Mouse (Mus musculus) limb, embryonic 14.5 days (tissue): Measurements from ENCODE around the gene Cbfa2t2. TPM values are rescaled to one million over a fixed set of nuclear protein-coding genes. Genes with fewer than 3 reads are reported as not detected.

ENCODE experiments used
- ATAC-seq: fragments of 200-750 bp; cut with Nextera tagmentation; 2 replicates; pipeline ENCODE4 v1.8.0; 2017; ENCODE audit warnings: low read depth, moderate number of reproducible peaks, moderate TSS enrichment; ENCODE audit not compliant: low FRiP score
- DNase-seq: peaks from one replicate; pipeline ENCODE4 v3.0.0-alpha.2; 2015; ENCODE audit warnings: low spot score
- H3K27ac ChIP-seq: fragments of 300-500 bp; sonication (generic); replicated peaks from 2 replicates; pipeline ENCODE4 v1.5.1; 2014; ENCODE audit warnings: low read depth, mild to moderate bottlenecking, low read length, moderate library complexity, mixed read lengths
- H3K27me3 ChIP-seq: fragments of 300-500 bp; sonication (generic); 2 replicates; pipeline ENCODE4 v1.6.1; 2014; ENCODE audit warnings: low read length, mixed read lengths; ENCODE audit not compliant: control insufficient read depth, insufficient read depth
- H3K36me3 ChIP-seq: fragments of 300-500 bp; sonication (generic); 2 replicates; pipeline ENCODE4 v1.6.1; 2014; ENCODE audit warnings: mild to moderate bottlenecking, low read length, moderate library complexity, mixed read lengths; ENCODE audit not compliant: control insufficient read depth, insufficient read depth
- H3K4me1 ChIP-seq: fragments of 300-500 bp; sonication (generic); 2 replicates; pipeline ENCODE4 v1.6.1; 2014; ENCODE audit warnings: antibody characterized with exemption, low read length, mixed read lengths; ENCODE audit not compliant: control insufficient read depth, insufficient read depth
- H3K4me2 ChIP-seq: fragments of 300-500 bp; sonication (generic); replicated peaks from 2 replicates; pipeline ENCODE4 v1.6.1; 2014; ENCODE audit warnings: low read depth, mild to moderate bottlenecking, low read length, moderate library complexity; ENCODE audit not compliant: severe bottlenecking
- H3K4me3 ChIP-seq: fragments of 300-500 bp; sonication (generic); replicated peaks from 2 replicates; pipeline ENCODE4 v1.5.1; 2014; ENCODE audit warnings: low read length
- H3K9ac ChIP-seq: fragments of 300-500 bp; sonication (generic); 2 replicates; pipeline ENCODE4 v1.6.1; 2014; ENCODE audit warnings: mild to moderate bottlenecking, low read depth, low read length, moderate library complexity; ENCODE audit not compliant: severe bottlenecking
- H3K9me3 ChIP-seq: fragments of 300-500 bp; sonication (generic); 2 replicates; pipeline ENCODE4 v1.6.1; 2016; ENCODE audit warnings: low read length; ENCODE audit not compliant: control insufficient read depth
- POLR2A ChIP-seq: fragments of 200-500 bp; IDR thresholded peaks from 2 replicates; pipeline ENCODE4 v1.8.0; 2012; ENCODE audit warnings: inconsistent platforms, mild to moderate bottlenecking, moderate library complexity, borderline replicate concordance; ENCODE audit not compliant: insufficient read depth, insufficient read length; ENCODE audit errors: extremely low read depth
- WGBS: fragments of 180-500 bp; shearing (Covaris S2); extraction: QIAGEN DNeasy Blood & Tissue Kit; methylation state at CpG from one replicate; pipeline ENCODE4 v1.1.7; 2014; 5-methylcytosine and 5-hydroxymethylcytosine counted together
- polyA plus RNA-seq, 2 experiments: library from polyadenylated mRNA; depleted of rRNA in 1 of 2; stranded (reverse) in 1 of 2; unstranded in 1 of 2; fragments of >200 nt; fragmentation: Nextera tagmentation in 1 of 2; extraction: Ambion mirVana in 1 of 2; gene quantifications; 2 replicates each; pipeline versions ENCODE4 v1.2.1 to v1.2.3; 2012 to 2014

Gene Cbfa2t2
- polyA plus RNA-seq, 2 experiments: 26.4 to 35.7 TPM

- no peaks in the 10 kb centered on the region for H3K36me3 ChIP-seq
- peaks cover 15% of the 10 kb centered on the region for H3K4me1 ChIP-seq
- H3K9me3 ChIP-seq: no peaks in the 10 kb centered on the region
- no peak for ATAC-seq
- H3K27me3 ChIP-seq: no peaks in the 10 kb centered on the region
- H3K27ac ChIP-seq: no peak overlapping the region
- no peak overlapping the region for H3K9ac ChIP-seq
- TF ChIP-seq POLR2A: no peak
- H3K4me2 ChIP-seq: no peak overlapping the region
- H3K4me3 ChIP-seq: no peak overlapping the region
- WGBS: 75% methylated on average over 2 of the region's 2 CpGs
- no peak for DNase-seq
Observed at GRCm38 (mm10) chr2:154399325-154399724, 37.0 kb upstream of the Cbfa2t2 start.

- Histone ChIP-seq H3K9ac (no peak overlapping the region), H3K36me3 (no peaks in the 10 kb centered on the region), H3K4me3 (no peak overlapping the region), H3K27me3 (no peaks in the 10 kb centered on the region; the same call in 1 of the 2 replicates), H3K4me1 (peaks cover 30% of the 10 kb centered on the region), H3K4me2 (no peak overlapping the region), H3K27ac (no peak overlapping the region), H3K9me3 (no peaks in the 10 kb centered on the region)
- no peak for TF ChIP-seq POLR2A
- WGBS: 31% methylated on average over 1 of the region's 1 CpGs
- DNase-seq: no peak
- ATAC-seq: no peak
Observed at GRCm38 (mm10) chr2:154401976-154402375, 34.3 kb upstream of the Cbfa2t2 start.

DNA sequence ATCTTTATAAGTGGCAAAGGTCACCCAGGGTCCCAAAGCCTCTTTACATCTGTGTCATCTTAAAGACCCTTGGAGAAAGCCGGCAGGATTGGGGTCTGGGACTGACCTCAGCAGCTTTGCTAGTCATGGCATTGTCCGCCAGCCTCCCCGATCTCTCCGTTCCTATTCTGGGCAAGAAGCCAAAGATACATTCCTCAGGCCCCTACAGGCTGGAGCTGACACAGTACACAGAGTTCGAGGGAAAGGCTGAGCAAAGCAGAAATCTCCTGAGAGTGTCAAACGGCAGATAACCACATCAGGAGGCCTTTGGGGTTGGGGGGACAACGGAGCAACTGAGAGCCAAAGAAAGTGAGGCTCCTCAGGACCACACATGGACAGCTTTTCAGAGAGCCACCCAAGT is 33.5 kb upstream of the Cbfa2t2 start:
- DNase-seq (peak; percentile 78), ATAC-seq (peak; percentile 62; the same call in 1 of the 2 replicates)
- Histone ChIP-seq H3K9me3 (no peaks in the 10 kb centered on the region), H3K4me2 (no peak overlapping the region), H3K4me1 (peaks cover 32% of the 10 kb centered on the region), H3K9ac (no peak overlapping the region), H3K27me3 (no peaks in the 10 kb centered on the region; the same call in 1 of the 2 replicates), H3K27ac (no peak overlapping the region), H3K4me3 (no peak overlapping the region), H3K36me3 (no peaks in the 10 kb centered on the region)
- WGBS: 2% methylated on average over 7 of the region's 7 CpGs
- TF ChIP-seq POLR2A: no peak

DNA sequence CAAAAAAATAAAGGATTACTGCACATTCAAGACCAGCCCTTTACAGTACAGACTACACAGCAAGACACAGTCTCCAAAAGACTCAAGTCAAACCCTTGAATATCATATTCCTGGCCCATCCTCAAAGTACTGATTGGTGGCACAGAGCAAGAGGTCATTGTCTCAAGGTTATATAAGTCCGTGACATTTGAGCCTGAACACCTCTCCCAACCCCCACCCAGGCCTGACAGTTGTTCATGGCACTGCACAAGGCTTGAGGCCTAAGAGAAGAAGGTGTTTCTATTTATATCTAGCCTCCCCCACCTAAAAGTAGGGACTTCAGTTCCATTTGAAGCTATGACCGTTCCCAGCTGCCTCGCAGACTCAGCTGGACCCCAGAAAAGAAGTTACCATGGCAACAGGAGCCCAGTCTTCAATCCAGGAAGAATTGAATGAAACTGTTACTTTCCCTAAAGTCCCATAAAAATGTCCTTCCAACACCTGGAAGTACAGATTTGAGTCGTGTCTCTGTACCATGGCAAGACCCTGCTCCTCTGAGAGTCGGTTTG is 30.8 kb upstream of the Cbfa2t2 start:
- H3K4me3 ChIP-seq: no peak overlapping the region

DNA sequence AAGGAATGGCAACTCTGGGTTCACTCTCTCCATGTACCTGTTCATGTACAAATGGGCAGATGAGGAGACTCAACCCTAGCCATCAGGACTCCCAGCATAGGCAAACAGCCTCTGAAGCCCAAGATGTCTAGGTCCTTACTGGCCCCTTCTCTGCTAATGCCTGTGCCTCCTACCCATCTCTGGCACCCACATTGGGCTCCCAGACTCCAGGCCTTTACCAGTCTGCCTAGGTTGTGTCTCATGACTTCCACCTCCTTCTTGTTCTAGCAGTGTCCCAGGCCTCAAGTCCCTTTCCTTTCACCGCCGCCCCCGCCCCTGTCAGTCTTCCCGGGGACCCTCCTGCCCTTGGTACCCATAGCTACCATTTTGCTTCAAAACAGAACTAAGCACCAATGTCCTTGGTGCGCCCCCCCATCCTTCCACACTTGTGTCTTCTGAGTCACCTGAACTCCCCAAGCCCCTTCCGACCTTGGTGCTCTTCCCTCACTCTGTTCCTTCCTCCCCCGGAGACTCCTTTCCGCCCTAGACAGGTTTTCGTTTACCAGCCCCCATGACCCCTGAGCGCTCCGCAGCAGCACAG is 29.1 kb upstream of the Cbfa2t2 start:
- peaks cover 37% of the 10 kb centered on the region for H3K4me1 ChIP-seq
- ATAC-seq (no peak), DNase-seq (no peak)
- H3K9ac ChIP-seq: peak overlapping the region; percentile 65
- H3K27me3 ChIP-seq: no peaks in the 10 kb centered on the region; the same call in 1 of the 2 replicates
- peak overlapping the region; percentile 71 for H3K4me2 ChIP-seq
- no peak for TF ChIP-seq POLR2A
- 29% methylated on average over 11 of the region's 11 CpGs for WGBS
- H3K27ac ChIP-seq: no peak overlapping the region
- H3K9me3 ChIP-seq: no peaks in the 10 kb centered on the region
- H3K4me3 ChIP-seq: peak overlapping the region; percentile 69
- no peaks in the 10 kb centered on the region for H3K36me3 ChIP-seq

More for the DNA sequence above, 30.8 kb upstream of the Cbfa2t2 start:
- no peak for TF ChIP-seq POLR2A
- Histone ChIP-seq H3K27ac (no peak overlapping the region), H3K9ac (no peak overlapping the region), H3K4me2 (no peak overlapping the region), H3K27me3 (no peaks in the 10 kb centered on the region; the same call in 1 of the 2 replicates), H3K9me3 (no peaks in the 10 kb centered on the region), H3K36me3 (no peaks in the 10 kb centered on the region), H3K4me1 (peaks cover 37% of the 10 kb centered on the region)
- ATAC-seq (peak; percentile 50; the same call in 1 of the 2 replicates), DNase-seq (no peak)
- 27% methylated on average over 5 of the region's 5 CpGs for WGBS
